Mouse (Mus musculus) bone marrow, adult 2 months (tissue): Measurements from ENCODE around the gene Zfp622.

Experiments used
- CTCF ChIP-seq: fragments of 200-500 bp; IDR thresholded peaks from 2 replicates; pipeline ENCODE4 v1.5.1; 2011; ENCODE audit warnings: low read length, control low read depth; ENCODE audit not compliant: control insufficient read depth, insufficient read depth
- POLR2A ChIP-seq: fragments of 200-500 bp; IDR thresholded peaks from 2 replicates; pipeline ENCODE4 v1.6.1; 2011; ENCODE audit warnings: low read depth, mild to moderate bottlenecking, control low read depth, low read length, borderline replicate concordance; ENCODE audit not compliant: control insufficient read depth

DNA sequence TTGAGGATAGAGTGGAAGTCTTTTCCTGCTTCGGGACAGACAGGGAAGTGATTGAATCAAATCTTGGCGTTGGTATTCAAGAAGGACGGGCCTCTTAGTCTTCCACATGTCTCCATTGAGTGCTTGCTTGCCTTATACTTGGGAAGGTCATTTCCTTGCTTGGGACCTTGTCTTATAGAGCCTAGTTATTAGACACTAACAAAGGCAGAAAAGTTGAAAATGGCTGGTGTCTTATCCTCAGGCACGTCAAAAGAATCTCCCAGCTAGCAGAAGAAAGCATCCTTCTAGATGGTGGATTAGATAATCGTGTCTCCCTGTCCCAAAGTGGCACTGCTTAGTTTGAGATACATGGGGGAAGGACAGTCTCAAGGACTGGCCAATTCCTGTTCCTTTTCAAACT, 28.2 kb upstream of the Zfp622 start:
- TF ChIP-seq CTCF (no peak), POLR2A (no peak)
